Mouse (Mus musculus) testis, adult 2 months (tissue): Measurements from ENCODE around the gene Hist1h3g. TPM values are rescaled to one million over a fixed set of nuclear protein-coding genes. Genes with fewer than 3 reads are reported as not detected.
"Not testable (repeated sequence)": the region's sequence is repeated elsewhere in the genome, so short reads cannot be mapped to it uniquely, and the experiment has no call there.

ENCODE experiments used
- H3K27ac ChIP-seq: fragments of 200-500 bp; 2 replicates; pipeline ENCODE4 v1.5.1; 2012; ENCODE audit warnings: low read depth, low read length; ENCODE audit not compliant: control insufficient read depth, insufficient read depth
- H3K27me3 ChIP-seq: fragments of 200-500 bp; 2 replicates; pipeline ENCODE4 v1.6.1; 2012; ENCODE audit warnings: mild to moderate bottlenecking, low read length, moderate library complexity; ENCODE audit not compliant: control insufficient read depth, insufficient read depth
- H3K36me3 ChIP-seq: fragments of 200-500 bp; 2 replicates; pipeline ENCODE4 v1.6.1; 2012; ENCODE audit warnings: mild to moderate bottlenecking, low read length; ENCODE audit not compliant: control insufficient read depth, insufficient read depth
- H3K4me1 ChIP-seq: fragments of 200-500 bp; 2 replicates; pipeline ENCODE4 v1.6.1; 2012; ENCODE audit warnings: low read length; ENCODE audit not compliant: control insufficient read depth, insufficient read depth
- H3K4me3 ChIP-seq: fragments of 200-500 bp; 2 replicates; pipeline ENCODE4 v1.5.1; 2012; ENCODE audit warnings: low read depth, mild to moderate bottlenecking, low read length, moderate library complexity, mixed read lengths; ENCODE audit not compliant: control insufficient read depth
- CTCF ChIP-seq: fragments of 200-500 bp; IDR thresholded peaks from 2 replicates; pipeline ENCODE4 v1.5.1; 2012; ENCODE audit warnings: low read depth, mild to moderate bottlenecking, inconsistent platforms, low read length, moderate library complexity; ENCODE audit not compliant: control insufficient read depth, insufficient read depth, insufficient replicate concordance
- POLR2A ChIP-seq: fragments of 200-500 bp; IDR thresholded peaks from 2 replicates; pipeline ENCODE4 v1.6.1; 2012; ENCODE audit warnings: low read depth, mild to moderate bottlenecking, inconsistent platforms, low read length, moderate library complexity; ENCODE audit not compliant: control insufficient read depth
- polyA plus RNA-seq: library from polyadenylated mRNA; depleted of rRNA; stranded (reverse); fragments of >200 nt; gene quantifications from 2 replicates; pipeline ENCODE4 v1.2.3, GENCODE M21; 2012

The Hist1h3g gene
- polyA plus RNA-seq, 1 experiment = 1.3 TPM

- H3K27ac ChIP-seq = peak overlapping the region; percentile 39
- H3K4me1 ChIP-seq = peaks cover 7% of the 10 kb centered on the region
- no peak overlapping the region for H3K4me3 ChIP-seq
- no peaks in the 10 kb centered on the region for H3K36me3 ChIP-seq
- no peaks in the 10 kb centered on the region for H3K27me3 ChIP-seq
- TF ChIP-seq CTCF (no peak), POLR2A (no peak)
These were observed 2.8 kb upstream of the Hist1h3g start for GRCm38 (mm10) chr13:23532262-23533075.

GRCm38 (mm10) chr13:23533560-23534367, 1.5 kb upstream of the Hist1h3g start, which contains the start of gene Hist1h2af:
TSS of gene Hist1h2af (plus strand) at chr13:23533906.
- not testable (repeated sequence) for H3K4me1 ChIP-seq, H3K27me3 ChIP-seq, H3K36me3 ChIP-seq, H3K27ac ChIP-seq
- H3K4me3 ChIP-seq = peak within 1 kb of the TSS; percentile 50; the same call in 1 of the 2 replicates

- Histone ChIP-seq H3K4me1 (peaks cover 7% of the 10 kb centered on the region), H3K4me3 (no peak overlapping the region; the same call in 1 of the 2 replicates), H3K27ac (no peak overlapping the region), H3K36me3 (no peaks in the 10 kb centered on the region), H3K27me3 (no peaks in the 10 kb centered on the region)
- no peak for TF ChIP-seq CTCF
- TF ChIP-seq POLR2A = no peak
These were observed 672 bp upstream of the Hist1h3g start for GRCm38 (mm10) chr13:23534368-23535131.

GRCm38 (mm10) chr13:23536076-23536822, 1.0 kb downstream of the Hist1h3g start:
- H3K36me3 ChIP-seq = no peaks in the 10 kb centered on the region
- no peak for TF ChIP-seq CTCF
- TF ChIP-seq POLR2A = no peak
- H3K27me3 ChIP-seq = no peaks in the 10 kb centered on the region
- H3K4me3 ChIP-seq = no peak overlapping the region
- H3K4me1 ChIP-seq = peaks cover 7% of the 10 kb centered on the region
- H3K27ac ChIP-seq = no peak overlapping the region

GRCm38 (mm10) chr13:23537006-23537710, 1.9 kb downstream of the Hist1h3g start:
- Histone ChIP-seq H3K4me3 (no peak overlapping the region), H3K27ac (no peak overlapping the region), H3K36me3 (no peaks in the 10 kb centered on the region), H3K4me1 (peaks cover 7% of the 10 kb centered on the region), H3K27me3 (no peaks in the 10 kb centered on the region)
- TF ChIP-seq POLR2A (no peak), CTCF (no peak)

GRCm38 (mm10) chr13:23538249-23538648, 3.0 kb downstream of the Hist1h3g start:
- no peaks in the 10 kb centered on the region for H3K27me3 ChIP-seq
- H3K36me3 ChIP-seq = no peaks in the 10 kb centered on the region
- peaks cover 7% of the 10 kb centered on the region for H3K4me1 ChIP-seq
- TF ChIP-seq CTCF = no peak
- no peak for TF ChIP-seq POLR2A
- no peak overlapping the region for H3K4me3 ChIP-seq
- H3K27ac ChIP-seq = no peak overlapping the region

GRCm38 (mm10) chr13:23539821-23540220, 4.6 kb downstream of the Hist1h3g start:
- not testable (repeated sequence) for H3K4me1 ChIP-seq, H3K36me3 ChIP-seq, H3K27me3 ChIP-seq, H3K27ac ChIP-seq, H3K4me3 ChIP-seq
